ENCODE assay signal across 8 mouse cellular contexts in genomic region chr1:128244727-128245355, GRCm38 (mm10). TPM values are rescaled to one million over a fixed set of nuclear protein-coding genes. Genes with fewer than 3 reads are reported as not detected.
DNase-seq lines count a peak whose midpoint lies in the region; ATAC-seq and TF ChIP-seq lines count a peak whose summit lies in the region.

No protein-coding gene starts in this region.

- 2% methylated on average over 19 of the region's 19 CpGs for WGBS in heart, embryonic 11.5 days (ENCODE audit: insufficient replicate concordance)

- H3K4me1 ChIP-seq in G1E (ENCODE audit: insufficient read depth, low read depth, low read length), result peaks cover 31% of the 10 kb centered on the region
- peaks cover 4% of the 10 kb centered on the region; the same call in 1 of the 2 replicates for H3K4me1 ChIP-seq in heart, embryonic 11.5 days (ENCODE audit: control insufficient read depth, insufficient read depth, low read length)

- TF ChIP-seq CTCF in G1E (IDR thresholded peaks at IDR 0.05; ENCODE audit: low read depth, low read length), result no peak

- H3K4me3 ChIP-seq in G1E (ENCODE audit: low read depth, low read length), result peak overlapping the region; percentile 84
- H3K4me3 ChIP-seq in heart, embryonic 11.5 days (ENCODE audit: low read depth, low read length), result peak overlapping the region; percentile 81

- peaks cover 15% of the 10 kb centered on the region for H3K36me3 ChIP-seq in G1E (replicated peaks)
- no peaks in the 10 kb centered on the region for H3K36me3 ChIP-seq in heart, embryonic 11.5 days (ENCODE audit: control insufficient read depth, insufficient read depth, low read length)

- peak overlapping the region; percentile 88 for H3K9ac ChIP-seq in heart, embryonic 11.5 days (ENCODE audit: low read depth, low read length)

- peak overlapping the region; percentile 85 for H3K4me2 ChIP-seq in heart, embryonic 11.5 days

- peak; percentile 7; the same call in 1 of the 2 replicates for ATAC-seq in cerebellum, adult (ENCODE audit: insufficient number of reproducible peaks, low FRiP score, low TSS enrichment)
- peak; percentile 51 for ATAC-seq in G1E (ENCODE audit: extremely low read depth, insufficient number of reproducible peaks, low FRiP score, poor library complexity, severe bottlenecking)
- ATAC-seq in common myeloid progenitor, adult 5-6 weeks (replicated peaks; ENCODE audit: low read depth, poor library complexity, severe bottlenecking), result peak; percentile 45
- ATAC-seq in heart, embryonic 11.5 days (replicated peaks; ENCODE audit: insufficient number of reproducible peaks, low FRiP score, low TSS enrichment), result peak; percentile 53
- ATAC-seq in monocyte, adult 5-6 weeks (replicated peaks; ENCODE audit: insufficient number of reproducible peaks, low FRiP score, low TSS enrichment, poor library complexity, severe bottlenecking), result peak; percentile 12; the same call in 1 of the 2 replicates

- no peaks in the 10 kb centered on the region for H3K9me3 ChIP-seq in G1E (replicated peaks)
- H3K9me3 ChIP-seq in heart, embryonic 11.5 days (replicated peaks; ENCODE audit: control insufficient read depth, low read length), result no peaks in the 10 kb centered on the region

- no peaks in the 10 kb centered on the region for H3K27me3 ChIP-seq in G1E (ENCODE audit: insufficient read depth, low read length)
- no peaks in the 10 kb centered on the region for H3K27me3 ChIP-seq in heart, embryonic 11.5 days (ENCODE audit: control insufficient read depth, insufficient read depth, low read length)

- H3K27ac ChIP-seq in heart, embryonic 11.5 days (ENCODE audit: low read depth, low read length), result peak overlapping the region; percentile 90

- no peak for DNase-seq in cerebellum, adult 8-10 months
- DNase-seq in G1E (ENCODE audit: low spot score), result peak; percentile 70
- DNase-seq in liver, result peak; percentile 57
- DNase-seq in thymus, postnatal 14 days, result peak; percentile 60

RNA-seq across cellular contexts. Expression of gene Ubxn4, which starts 1.1 kb away (rescaled TPM):
- total RNA-seq in G1E (2014; fragmentation: Nextera tagmentation) (153 and 164 TPM in 2 replicates), G1E (2017) (152 and 163 TPM in 2 replicates)
- polyA plus RNA-seq in G1E (2012), result 33.5 and 33.9 TPM in 2 replicates
- 100 and 140 TPM in 2 replicates for total RNA-seq in common myeloid progenitor, adult 5-6 weeks (2017)
- 59.4 and 62.4 TPM in 2 replicates for polyA plus RNA-seq in heart, embryonic 11.5 days (2014; fragmentation: Nextera tagmentation; extraction: Ambion mirVana)
- total RNA-seq in monocyte, adult 5-6 weeks (2017), result 178 to 257 TPM (median 245 TPM) in 3 replicates
